Mouse (Mus musculus) lung, embryonic 15.5 days (tissue): ENCODE measurements around the gene Pcgf6. TPM values are rescaled to one million over a fixed set of nuclear protein-coding genes. Genes with fewer than 3 reads are reported as not detected.

Source experiments
- ATAC-seq: fragments of 200-750 bp; cut with Nextera tagmentation; 2 replicates; pipeline ENCODE4 v1.8.0; 2017; ENCODE audit warnings: moderate number of reproducible peaks, borderline replicate concordance; ENCODE audit not compliant: low FRiP score, low TSS enrichment; ENCODE audit errors: extremely low read depth
- H3K27ac ChIP-seq: fragments of 300-500 bp; sonication (generic); 2 replicates; pipeline ENCODE4 v1.5.1; 2015; ENCODE audit warnings: moderate library complexity, mild to moderate bottlenecking, inconsistent platforms
- H3K27me3 ChIP-seq: fragments of 300-500 bp; sonication (generic); 2 replicates; pipeline ENCODE4 v1.6.1; 2015; ENCODE audit warnings: inconsistent platforms
- H3K36me3 ChIP-seq: fragments of 300-500 bp; sonication (generic); 2 replicates; pipeline ENCODE4 v1.6.1; 2015; ENCODE audit warnings: inconsistent platforms
- H3K4me1 ChIP-seq: fragments of 300-500 bp; sonication (generic); 2 replicates; pipeline ENCODE4 v1.6.1; 2015; ENCODE audit warnings: inconsistent platforms
- H3K4me2 ChIP-seq: fragments of 300-500 bp; sonication (generic); 2 replicates; pipeline ENCODE4 v1.6.1; 2015; ENCODE audit warnings: inconsistent platforms, mild to moderate bottlenecking, moderate library complexity
- H3K4me3 ChIP-seq: fragments of 300-500 bp; sonication (generic); 2 replicates; pipeline ENCODE4 v1.5.1; 2015; ENCODE audit warnings: mild to moderate bottlenecking, inconsistent platforms
- H3K9ac ChIP-seq: fragments of 300-500 bp; sonication (generic); 2 replicates; pipeline ENCODE4 v1.6.1; 2015; ENCODE audit warnings: inconsistent platforms
- H3K9me3 ChIP-seq: fragments of 300-500 bp; sonication (generic); 2 replicates; pipeline ENCODE4 v1.6.1; 2016; ENCODE audit warnings: inconsistent platforms
- WGBS: fragments of 180-500 bp; shearing (Covaris S2); methylation state at CpG from one replicate; pipeline ENCODE4 v1.1.7; 2015; 5-methylcytosine and 5-hydroxymethylcytosine counted together
- polyA plus RNA-seq: library from polyadenylated mRNA; unstranded; fragments of >200 nt; fragmentation: Nextera tagmentation; extraction: Ambion mirVana; gene quantifications from 2 replicates; pipeline ENCODE4 v1.2.1, GENCODE M21; 2015

The Pcgf6 gene
- polyA plus RNA-seq, 1 experiment from 2014 or later = 19.3 TPM

GRCm38 (mm10) chr19:47023546-47023945, 27.2 kb downstream of the Pcgf6 start:
- H3K4me3 ChIP-seq = no peak overlapping the region
- no peak for ATAC-seq
- WGBS = 67% methylated on average over 13 of the region's 13 CpGs

GRCm38 (mm10) chr19:47022709-47023108, 28.0 kb downstream of the Pcgf6 start:
- Histone ChIP-seq H3K27me3 (peaks cover 8% of the 10 kb centered on the region), H3K4me1 (peaks cover 10% of the 10 kb centered on the region), H3K4me3 (no peak overlapping the region), H3K4me2 (no peak overlapping the region), H3K27ac (no peak overlapping the region), H3K36me3 (no peaks in the 10 kb centered on the region), H3K9me3 (no peaks in the 10 kb centered on the region), H3K9ac (no peak overlapping the region)
- 80% methylated on average over 4 of the region's 4 CpGs for WGBS
- ATAC-seq = no peak

More at GRCm38 (mm10) chr19:47023546-47023945, 27.2 kb downstream of the Pcgf6 start:
- Histone ChIP-seq H3K9ac (no peak overlapping the region), H3K27me3 (0 out of 2 replicates have a peak, but pooled peaks cover 3% of the 10 kb centered on the region), H3K36me3 (no peaks in the 10 kb centered on the region), H3K4me1 (peaks cover 10% of the 10 kb centered on the region), H3K27ac (no peak overlapping the region), H3K9me3 (no peaks in the 10 kb centered on the region), H3K4me2 (no peak overlapping the region)

- peaks cover 37% of the 10 kb centered on the region for H3K27me3 ChIP-seq
These were observed 31.4 kb downstream of the Pcgf6 start for GRCm38 (mm10) chr19:47019326-47019725.

GRCm38 (mm10) chr19:47018330-47018729, 32.4 kb downstream of the Pcgf6 start:
- Histone ChIP-seq H3K27ac (no peak overlapping the region), H3K9me3 (no peaks in the 10 kb centered on the region), H3K4me3 (no peak overlapping the region), H3K4me1 (peaks cover 18% of the 10 kb centered on the region), H3K9ac (no peak overlapping the region), H3K27me3 (peaks cover 47% of the 10 kb centered on the region), H3K4me2 (no peak overlapping the region), H3K36me3 (no peaks in the 10 kb centered on the region)
- ATAC-seq = no peak
- 40% methylated on average over 2 of the region's 2 CpGs for WGBS

More at GRCm38 (mm10) chr19:47019326-47019725, 31.4 kb downstream of the Pcgf6 start:
- H3K4me3 ChIP-seq = no peak overlapping the region
- H3K36me3 ChIP-seq = no peaks in the 10 kb centered on the region
- H3K4me2 ChIP-seq = no peak overlapping the region
- H3K9ac ChIP-seq = no peak overlapping the region
- no peak for ATAC-seq
- 20% methylated on average over 6 of the region's 6 CpGs for WGBS
- H3K9me3 ChIP-seq = no peaks in the 10 kb centered on the region
- H3K4me1 ChIP-seq = peaks cover 15% of the 10 kb centered on the region
- H3K27ac ChIP-seq = no peak overlapping the region

GRCm38 (mm10) chr19:47017831-47018230, 32.9 kb downstream of the Pcgf6 start:
- ATAC-seq = no peak
- Histone ChIP-seq H3K27ac (no peak overlapping the region), H3K4me2 (no peak overlapping the region), H3K9ac (no peak overlapping the region), H3K9me3 (no peaks in the 10 kb centered on the region), H3K4me1 (peaks cover 18% of the 10 kb centered on the region), H3K36me3 (no peaks in the 10 kb centered on the region), H3K4me3 (no peak overlapping the region), H3K27me3 (peaks cover 52% of the 10 kb centered on the region)
- 12% methylated on average over 3 of the region's 3 CpGs for WGBS

GRCm38 (mm10) chr19:47016487-47016886, 34.2 kb downstream of the Pcgf6 start:
- H3K4me2 ChIP-seq = no peak overlapping the region
- under 1% methylated on average over 15 of the region's 15 CpGs for WGBS
- no peaks in the 10 kb centered on the region for H3K9me3 ChIP-seq
- no peaks in the 10 kb centered on the region for H3K36me3 ChIP-seq
- H3K9ac ChIP-seq = no peak overlapping the region
- ATAC-seq = no peak
- no peak overlapping the region for H3K4me3 ChIP-seq
- peaks cover 65% of the 10 kb centered on the region for H3K27me3 ChIP-seq
- H3K4me1 ChIP-seq = peaks cover 18% of the 10 kb centered on the region
- H3K27ac ChIP-seq = no peak overlapping the region

- Histone ChIP-seq H3K9me3 (no peaks in the 10 kb centered on the region), H3K9ac (no peak overlapping the region), H3K4me2 (no peak overlapping the region), H3K4me3 (no peak overlapping the region), H3K27ac (no peak overlapping the region), H3K4me1 (peaks cover 18% of the 10 kb centered on the region), H3K27me3 (peaks cover 66% of the 10 kb centered on the region), H3K36me3 (no peaks in the 10 kb centered on the region)
- no peak for ATAC-seq
- 4% methylated on average over 9 of the region's 9 CpGs for WGBS
These were observed 34.7 kb downstream of the Pcgf6 start for GRCm38 (mm10) chr19:47015965-47016364.

GRCm38 (mm10) chr19:47015396-47015795, 35.3 kb downstream of the Pcgf6 start:
- no peak overlapping the region for H3K27ac ChIP-seq
- H3K4me2 ChIP-seq = peak overlapping the region; percentile 82
- peaks cover 18% of the 10 kb centered on the region for H3K4me1 ChIP-seq
- no peak for ATAC-seq
- H3K36me3 ChIP-seq = no peaks in the 10 kb centered on the region
- under 1% methylated on average over 37 of the region's 37 CpGs for WGBS
- no peak overlapping the region for H3K9ac ChIP-seq
- peaks cover 66% of the 10 kb centered on the region for H3K27me3 ChIP-seq
- no peaks in the 10 kb centered on the region for H3K9me3 ChIP-seq
- peak overlapping the region; percentile 46 for H3K4me3 ChIP-seq

GRCm38 (mm10) chr19:47014447-47015381, 36.0 kb downstream of the Pcgf6 start, which contains the start of the genes Ina and Nt5c2:
Gene Ina, plus strand, starts transcription at chr19:47014698.
Gene Nt5c2, minus strand, starts transcription at chr19:47015153.
- H3K9ac ChIP-seq = no peak within 1 kb of the TSS
- no peaks in the 10 kb centered on the region for H3K9me3 ChIP-seq
- WGBS = under 1% methylated on average over 121 of the region's 124 CpGs
- no peak within 1 kb of the TSS for H3K27ac ChIP-seq
- peak; percentile 77 for ATAC-seq
- H3K27me3 ChIP-seq = peaks cover 66% of the 10 kb centered on the region
- H3K4me2 ChIP-seq = peak within 1 kb of the TSS; percentile 82
- H3K4me3 ChIP-seq = peak within 1 kb of the TSS; percentile 46
- H3K36me3 ChIP-seq = no peaks in the 10 kb centered on the region
- H3K4me1 ChIP-seq = peaks cover 18% of the 10 kb centered on the region

GRCm38 (mm10) chr19:47014159-47014446, 36.6 kb downstream of the Pcgf6 start:
- ATAC-seq = peak; percentile 11; the same call in 1 of the 2 replicates
- H3K4me3 ChIP-seq = peak overlapping the region; percentile 46
- no peak overlapping the region for H3K27ac ChIP-seq
- H3K27me3 ChIP-seq = peaks cover 64% of the 10 kb centered on the region
- H3K36me3 ChIP-seq = no peaks in the 10 kb centered on the region
- 2% methylated on average over 11 of the region's 11 CpGs for WGBS
- peak overlapping the region; percentile 82 for H3K4me2 ChIP-seq
- H3K9me3 ChIP-seq = no peaks in the 10 kb centered on the region
- H3K9ac ChIP-seq = no peak overlapping the region
- H3K4me1 ChIP-seq = peaks cover 18% of the 10 kb centered on the region

- Histone ChIP-seq H3K27me3 (peaks cover 63% of the 10 kb centered on the region), H3K4me3 (no peak overlapping the region), H3K9ac (no peak overlapping the region), H3K27ac (no peak overlapping the region), H3K36me3 (no peaks in the 10 kb centered on the region), H3K9me3 (no peaks in the 10 kb centered on the region), H3K4me1 (peaks cover 18% of the 10 kb centered on the region), H3K4me2 (no peak overlapping the region)
- 11% methylated on average over 20 of the region's 20 CpGs for WGBS
- no peak for ATAC-seq
These were observed 37.2 kb downstream of the Pcgf6 start for GRCm38 (mm10) chr19:47013340-47014158.
